ENCODE assay signal across 14 mouse cellular contexts in the genomic region with DNA sequence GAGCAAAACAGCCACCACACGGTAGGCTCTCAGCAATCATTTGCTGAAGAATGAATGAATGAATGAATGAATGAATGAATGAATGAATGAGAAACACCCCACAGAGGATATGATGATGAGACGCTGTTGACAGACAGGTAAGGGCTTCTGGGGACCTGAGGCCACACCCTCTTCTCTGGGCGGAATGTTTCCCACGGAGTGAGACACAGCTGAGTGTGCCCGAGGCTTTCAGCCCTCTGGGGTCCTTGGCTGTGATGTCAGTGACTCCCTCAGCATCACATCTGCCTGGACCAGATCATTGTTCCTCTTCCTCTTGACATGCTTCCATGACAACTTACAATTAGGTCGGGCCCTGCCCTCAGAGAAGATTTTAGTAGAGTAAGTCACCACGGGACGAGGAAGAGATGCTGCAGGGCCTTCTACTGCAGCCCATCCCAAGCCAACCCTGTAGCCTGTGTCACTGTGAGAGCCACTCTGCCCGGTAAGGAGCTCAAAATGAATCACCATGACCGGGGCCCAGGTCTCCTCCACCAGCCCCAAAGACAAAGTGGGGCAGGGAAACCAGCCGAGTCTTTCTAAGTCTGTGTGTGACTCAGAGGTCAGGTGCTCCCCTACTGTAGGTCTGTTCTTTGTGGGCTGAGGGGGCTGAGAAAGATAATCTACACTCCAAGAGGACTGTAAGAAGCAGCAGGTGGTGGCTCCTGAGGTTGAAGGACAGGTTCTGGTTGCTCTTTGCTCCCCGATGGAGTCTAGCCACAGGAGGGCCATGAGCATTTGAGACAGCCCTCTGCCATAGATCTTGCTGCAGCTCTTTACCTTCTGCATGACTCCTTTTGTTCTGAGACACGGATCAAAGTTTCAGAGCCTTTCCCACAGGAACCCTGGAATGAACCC. TPM values are rescaled to one million over a fixed set of nuclear protein-coding genes. Genes with fewer than 3 reads are reported as not detected.
DNase-seq lines count a peak whose midpoint lies in the region; ATAC-seq and TF ChIP-seq lines count a peak whose summit lies in the region.
"Had no signal": no experiment of that assay in that cellular context is flagged by ENCODE, and none has a peak within 500 bp of the region (broad histone marks: within the 10 kb centered on the region; RNA-seq: fewer than 3 reads in every experiment).

No protein-coding gene starts in this region.

- WGBS in midbrain, embryonic 10.5 days, result 78% methylated on average over 13 of the region's 13 CpGs
- WGBS in midbrain, embryonic 11.5 days, result 76% methylated on average over 13 of the region's 13 CpGs
- 69% methylated on average over 13 of the region's 13 CpGs for WGBS in forebrain, embryonic 16.5 days
- 70% methylated on average over 13 of the region's 13 CpGs for WGBS in stomach, postnatal 0 days

- H3K27me3 ChIP-seq in midbrain, embryonic 10.5 days (ENCODE audit: low read depth, poor library complexity, severe bottlenecking), result peaks cover 9% of the 10 kb centered on the region; the same call in 1 of the 2 replicates
- H3K27me3 ChIP-seq in midbrain, embryonic 11.5 days (ENCODE audit: control insufficient read depth, insufficient read depth, low read length), result no peaks in the 10 kb centered on the region
- H3K27me3 ChIP-seq in forebrain, embryonic 16.5 days (replicated peaks; ENCODE audit: control insufficient read depth, insufficient read depth, low read length), result no peaks in the 10 kb centered on the region
- no peaks in the 10 kb centered on the region for H3K27me3 ChIP-seq in stomach, postnatal 0 days (ENCODE audit: control insufficient read depth, insufficient read depth, low read length)

- H3K4me2 ChIP-seq in midbrain, embryonic 11.5 days, result no peak overlapping the region
- no peak overlapping the region for H3K4me2 ChIP-seq in forebrain, embryonic 16.5 days (ENCODE audit: low read length)
- H3K4me2 ChIP-seq in stomach, postnatal 0 days (replicated peaks; ENCODE audit: low read depth), result no peak overlapping the region

- DNase-seq in midbrain, embryonic 10.5 days (ENCODE audit: low spot score), result no peak
- no peak for DNase-seq in midbrain, embryonic 11.5 days (ENCODE audit: low spot score, missing footprints)
- peak; percentile 64 for DNase-seq in R1 (ENCODE audit: low read depth, low spot score)
- no peak for DNase-seq in stomach, postnatal 0 days (ENCODE audit: low spot score)
- DNase-seq in gastrocnemius, postnatal 14 days, result no peak
- DNase-seq in left cerebral cortex, adult 8-10 months (ENCODE audit: low spot score in 2 of 2), result no peak
- DNase-seq: cerebellum, postnatal 36 days; gastrocnemius, adult 2 months; kidney, postnatal 4 days; lung, postnatal 4 days had no signal

- peaks cover 39% of the 10 kb centered on the region for H3K4me1 ChIP-seq in midbrain, embryonic 10.5 days
- peaks cover 24% of the 10 kb centered on the region for H3K4me1 ChIP-seq in midbrain, embryonic 11.5 days (ENCODE audit: control insufficient read depth, insufficient read depth, low read length)
- peaks cover 21% of the 10 kb centered on the region for H3K4me1 ChIP-seq in forebrain, embryonic 16.5 days (replicated peaks; ENCODE audit: control insufficient read depth, insufficient read depth, low read length)
- H3K4me1 ChIP-seq in stomach, postnatal 0 days (replicated peaks; ENCODE audit: control insufficient read depth, insufficient read depth), result 0 out of 2 replicates have a peak, but pooled peaks cover 2% of the 10 kb centered on the region

- TF ChIP-seq CTCF in stomach, postnatal 0 days (IDR thresholded peaks at IDR 0.05; ENCODE audit: low read depth), result no peak

- TF ChIP-seq EP300 in stomach, postnatal 0 days (optimal IDR thresholded peaks at IDR 0.05), result no peak

- ATAC-seq in midbrain, embryonic 11.5 days (ENCODE audit: low FRiP score), result no peak
- 0 out of 2 replicates have a peak, but pooled peaks have one; percentile 14 for ATAC-seq in forebrain, embryonic 16.5 days
- peak; percentile 43; the same call in 1 of the 2 replicates for ATAC-seq in stomach, postnatal 0 days (ENCODE audit: low FRiP score, low TSS enrichment)

- no peaks in the 10 kb centered on the region for H3K9me3 ChIP-seq in midbrain, embryonic 10.5 days (replicated peaks)
- H3K9me3 ChIP-seq in midbrain, embryonic 11.5 days (ENCODE audit: control insufficient read depth, low read length), result no peaks in the 10 kb centered on the region
- no peaks in the 10 kb centered on the region for H3K9me3 ChIP-seq in forebrain, embryonic 16.5 days (ENCODE audit: control insufficient read depth, low read length)
- H3K9me3 ChIP-seq in stomach, postnatal 0 days (ENCODE audit: control insufficient read depth, low read length), result no peaks in the 10 kb centered on the region
- H3K9me3 ChIP-seq: heart, embryonic 15.5 days had no signal

- H3K36me3 ChIP-seq in midbrain, embryonic 10.5 days, result no peaks in the 10 kb centered on the region
- H3K36me3 ChIP-seq in midbrain, embryonic 11.5 days (ENCODE audit: control insufficient read depth, insufficient read depth, low read length), result no peaks in the 10 kb centered on the region
- H3K36me3 ChIP-seq in forebrain, embryonic 16.5 days (ENCODE audit: control insufficient read depth, insufficient read depth), result no peaks in the 10 kb centered on the region
- no peaks in the 10 kb centered on the region for H3K36me3 ChIP-seq in stomach, postnatal 0 days (ENCODE audit: control insufficient read depth, insufficient read depth, low read length)
- H3K36me3 ChIP-seq: G1E; heart, embryonic 15.5 days had no signal

- H3K9ac ChIP-seq in midbrain, embryonic 11.5 days (ENCODE audit: low read length), result no peak overlapping the region
- no peak overlapping the region for H3K9ac ChIP-seq in forebrain, embryonic 16.5 days (replicated peaks; ENCODE audit: low read depth, low read length)
- no peak overlapping the region for H3K9ac ChIP-seq in stomach, postnatal 0 days (ENCODE audit: low read length)
- H3K9ac ChIP-seq: heart, embryonic 15.5 days; liver, embryonic 14.5 days had no signal

- intact Hi-C loops in gastrocnemius, postnatal 14 days (cut with DNase I; ENCODE audit: low total_unique reads), result no loop called here

- peak overlapping the region; percentile 76 for H3K27ac ChIP-seq in midbrain, embryonic 10.5 days (replicated peaks)
- no peak overlapping the region for H3K27ac ChIP-seq in midbrain, embryonic 11.5 days (ENCODE audit: low read depth, low read length)
- H3K27ac ChIP-seq in forebrain, embryonic 16.5 days (ENCODE audit: low read length), result no peak overlapping the region; the same call in 1 of the 2 replicates
- H3K27ac ChIP-seq in stomach, postnatal 0 days (replicated peaks), result no peak overlapping the region
- H3K27ac ChIP-seq: gastrocnemius, adult 2 months; liver, embryonic 14.5 days had no signal

- H3K4me3 ChIP-seq in midbrain, embryonic 10.5 days, result peak overlapping the region; percentile 41
- no peak overlapping the region for H3K4me3 ChIP-seq in midbrain, embryonic 11.5 days (ENCODE audit: low read depth, low read length)
- no peak overlapping the region for H3K4me3 ChIP-seq in forebrain, embryonic 16.5 days (replicated peaks; ENCODE audit: low read length)
- no peak overlapping the region for H3K4me3 ChIP-seq in stomach, postnatal 0 days (ENCODE audit: low read depth, low read length)
- H3K4me3 ChIP-seq: gastrocnemius, adult 2 months; heart, embryonic 15.5 days had no signal

RNA-seq across cellular contexts. Expression of a gene that starts 51.0 kb away (rescaled TPM):
- polyA plus RNA-seq in midbrain, embryonic 10.5 days (2016; fragmentation: Nextera tagmentation; extraction: Ambion mirVana), result 67.6 and 71.0 TPM in 2 replicates
- polyA plus RNA-seq in midbrain, embryonic 11.5 days (2014; fragmentation: Nextera tagmentation; extraction: Ambion mirVana), result 58.8 and 61.2 TPM in 2 replicates
- polyA plus RNA-seq in forebrain, embryonic 16.5 days (2015; fragmentation: Nextera tagmentation; extraction: Ambion mirVana), result 82.6 and 83.8 TPM in 2 replicates
- polyA plus RNA-seq in stomach, postnatal 0 days (2015; fragmentation: Nextera tagmentation; extraction: Ambion mirVana), result 25.8 and 27.0 TPM in 2 replicates
- total RNA-seq in gastrocnemius, postnatal 14 days (2021), result 10 to 100 TPM; 13.3 to 14.4 TPM
- 10 to 100 TPM; 42.5 to 47.9 (median 45.1) TPM for total RNA-seq in left cerebral cortex, adult 8-10 months (2022)
